Mouse (Mus musculus) ovary, adult 18-20 months (tissue): ENCODE results near the gene Oog1.
"Not testable (repeated sequence)": the region's sequence is repeated elsewhere in the genome, so short reads cannot be mapped to it uniquely, and the experiment has no call there.

Experiments
- DNase-seq: peaks from one replicate; pipeline ENCODE4 v3.0.0; 2022; ENCODE audit warnings: low spot score, mixed read lengths

Gene Oog1

DNA sequence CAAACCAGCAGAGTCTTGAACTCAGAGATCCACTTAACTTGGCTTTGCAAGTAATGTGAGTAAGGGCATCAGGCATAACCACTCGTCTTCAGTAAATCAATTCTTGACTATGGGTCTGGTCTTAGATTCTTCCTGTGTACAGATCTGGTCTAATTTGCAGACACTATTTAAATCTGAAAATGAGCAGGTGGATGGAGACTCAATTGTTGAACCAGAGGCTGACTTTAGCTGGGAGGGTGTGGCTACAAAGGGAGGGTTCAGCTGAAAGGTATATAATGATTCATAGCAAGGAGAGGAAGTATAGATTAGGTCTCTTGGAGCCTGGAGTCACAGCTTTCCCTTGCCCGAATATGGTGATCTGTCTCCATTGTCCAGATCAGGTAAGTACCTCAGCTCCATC, at the start of gene Oog1:
Gene Oog1 (plus strand): TSS at position 301 of the 400 bp plus-strand sequence.
- not testable (repeated sequence) for DNase-seq

DNA sequence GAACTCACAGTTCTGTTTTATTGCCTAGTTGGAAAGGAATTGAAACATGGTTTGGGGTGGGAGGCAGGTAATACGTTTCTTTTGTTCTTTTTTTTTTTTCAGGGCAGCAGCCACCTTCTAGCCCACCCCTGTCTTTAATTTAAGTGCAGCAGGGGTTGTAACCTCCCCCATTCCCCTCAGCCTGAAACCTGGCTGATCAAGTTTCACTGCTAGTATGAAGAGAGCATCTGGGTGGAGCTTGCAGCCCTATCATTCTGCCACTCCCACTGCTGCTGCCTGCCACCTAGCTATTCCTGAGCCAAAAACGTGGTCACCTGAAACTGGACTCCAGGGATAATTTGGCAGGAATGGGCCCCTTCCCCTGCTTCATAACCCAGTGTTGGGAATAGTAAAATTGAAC, 1.1 kb upstream of the Oog1 start:
- not testable (repeated sequence) for DNase-seq

DNA sequence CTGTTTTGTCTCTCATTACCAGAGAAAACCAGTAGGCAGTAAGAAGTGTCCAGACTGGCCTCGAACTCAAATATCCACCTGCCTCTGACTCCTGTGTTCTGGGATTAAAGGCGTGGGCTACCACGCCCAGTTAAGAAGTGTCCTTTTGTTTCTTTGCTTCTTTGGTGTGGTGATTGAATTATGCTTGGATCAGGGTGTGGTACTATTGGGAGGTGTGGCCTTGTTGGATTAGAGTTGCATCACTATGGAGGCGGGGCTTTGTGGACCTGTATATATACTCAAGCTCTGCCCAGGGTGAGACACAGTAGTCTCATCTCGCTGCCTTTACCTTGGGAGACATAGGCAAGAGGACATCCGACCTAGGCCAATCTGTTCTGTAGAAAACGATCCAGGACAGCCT, 16.1 kb downstream of the Oog1 start, which contains the start of gene Gm4027:
Gene Gm4027 (plus strand): TSS at position 301 of the 400 bp plus-strand sequence.
- DNase-seq = not testable (repeated sequence)

DNA sequence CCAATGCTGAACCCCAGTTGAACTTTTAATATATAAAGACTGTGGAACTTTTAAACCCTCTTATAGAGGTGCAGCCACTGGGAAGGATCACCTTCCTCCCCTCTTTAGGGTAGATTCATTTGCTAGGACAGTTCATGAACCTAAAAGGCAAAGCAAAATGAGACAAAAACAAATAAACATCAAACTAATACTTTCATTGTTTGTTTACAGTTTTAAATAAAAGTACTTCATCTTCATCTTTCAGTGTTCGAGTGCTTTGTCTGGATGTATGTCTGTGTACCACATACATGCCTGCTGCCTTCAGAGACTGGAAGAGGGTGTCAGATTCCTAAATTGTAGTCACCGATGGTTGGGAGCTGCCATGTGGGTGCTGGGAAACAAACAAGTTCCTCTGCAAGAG, 42.0 kb downstream of the Oog1 start, which contains the start of gene Gm16381:
Gene Gm16381 (minus strand): TSS at position 101 of the 400 bp plus-strand sequence.
- not testable (repeated sequence) for DNase-seq

DNA sequence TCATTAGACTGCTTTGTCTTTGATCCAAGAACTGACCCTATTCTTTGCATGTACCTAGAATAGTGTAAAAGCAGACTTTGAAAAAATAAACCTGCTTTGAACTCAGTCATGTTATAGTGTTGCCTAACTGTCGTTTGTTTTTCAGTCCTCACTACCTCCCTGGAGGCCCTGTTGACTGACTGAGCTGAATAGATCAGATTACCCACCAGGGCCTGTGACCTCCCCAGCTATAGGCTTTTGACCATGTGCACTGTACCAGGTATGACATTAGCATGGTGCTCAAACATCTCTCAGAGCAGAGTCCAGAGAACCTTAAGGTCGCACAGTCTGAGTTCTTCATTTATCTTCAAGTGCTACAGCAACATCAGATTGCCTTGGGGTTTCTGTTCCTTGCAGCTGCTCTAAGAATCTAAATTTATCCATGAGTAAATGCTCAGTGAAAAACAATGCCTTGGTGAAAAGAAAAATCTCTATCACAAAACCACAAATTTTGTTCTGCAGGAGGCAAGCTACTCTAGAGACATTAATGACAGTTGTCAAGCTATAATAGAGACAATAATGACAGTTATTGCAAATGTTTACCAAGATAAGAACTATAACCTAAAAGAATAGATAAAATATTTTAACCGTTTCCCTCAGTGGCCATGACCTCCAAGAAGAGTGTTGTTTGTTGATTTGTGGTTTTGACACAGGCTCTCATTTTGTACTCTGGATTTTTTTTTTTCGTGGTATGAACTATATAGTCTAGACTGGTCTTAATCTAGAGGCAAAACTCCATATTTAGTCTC, 50.6 kb downstream of the Oog1 start:
- DNase-seq = not testable (repeated sequence)
